Mouse (Mus musculus) erythroblast, embryonic 14.5 days (primary cell): ENCODE data around the gene Mrpl33.

Experiments used
- GATA1 ChIP-seq: IDR thresholded peaks from 2 replicates; pipeline ENCODE4 v1.6.1; 2012; ENCODE audit warnings: low read length, inconsistent platforms, mixed read lengths
- TAL1 ChIP-seq: IDR thresholded peaks from 3 replicates; pipeline ENCODE4 v1.6.1; 2012; ENCODE audit warnings: low read length, inconsistent platforms, mixed read lengths

GRCm38 (mm10) chr5:31598579-31598978 lies 1.8 kb downstream of the Mrpl33 start:
- TF ChIP-seq TAL1 (no peak), GATA1 (no peak)
